Mouse (Mus musculus) kidney, adult 18-20 months (tissue): Measurements from ENCODE around the gene E030018B13Rik.

Experiments used
- DNase-seq: peaks from one replicate; pipeline ENCODE4 v3.0.0; 2021

The E030018B13Rik gene

DNA sequence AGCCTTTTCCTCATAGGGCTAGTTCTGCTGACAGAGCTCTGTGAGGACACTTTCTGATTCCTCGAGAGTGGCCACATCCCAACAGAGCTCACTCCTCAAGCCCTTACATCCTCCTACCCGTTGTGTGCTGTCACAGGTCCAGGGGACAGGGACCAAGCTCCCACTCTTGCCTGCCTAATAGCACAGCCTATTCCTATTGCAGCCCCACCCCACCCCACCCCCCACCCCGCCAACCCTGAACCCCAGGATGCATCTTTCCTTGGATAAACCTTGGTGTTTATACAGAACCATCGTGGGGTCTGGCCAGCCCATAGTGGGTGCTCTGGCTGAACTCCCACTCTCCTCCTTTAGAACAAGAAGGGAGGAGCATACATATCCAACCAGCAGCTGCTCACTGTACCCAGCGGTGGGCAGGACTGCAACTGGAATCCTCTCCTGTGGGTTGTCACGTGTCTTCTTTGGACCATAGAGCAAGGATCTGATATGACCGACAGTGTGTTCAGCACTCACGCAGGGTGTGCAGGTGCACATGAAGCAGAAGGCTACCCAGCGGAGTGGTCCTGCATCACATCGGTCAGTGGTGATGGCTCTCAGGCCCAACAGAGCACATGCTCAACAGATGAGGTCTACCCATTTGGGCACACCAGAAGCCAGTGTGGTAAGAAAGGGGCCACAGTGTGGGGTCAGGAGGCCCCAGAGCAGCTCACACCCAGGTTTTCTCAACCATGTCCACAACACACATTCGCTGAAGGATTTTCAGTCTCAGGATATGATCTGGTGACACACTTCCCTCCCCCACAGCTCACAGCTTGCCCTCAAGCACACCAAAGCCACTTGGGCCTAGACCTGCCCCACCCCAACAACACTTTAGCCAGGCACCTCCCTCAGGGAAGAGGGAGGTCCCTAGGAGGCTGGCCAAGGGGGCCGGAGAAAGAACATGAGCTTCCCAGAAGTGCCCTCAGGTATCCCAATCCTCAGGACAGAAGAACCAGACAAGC is 2.4 kb downstream of the E030018B13Rik start:
- DNase-seq, result no peak

DNA sequence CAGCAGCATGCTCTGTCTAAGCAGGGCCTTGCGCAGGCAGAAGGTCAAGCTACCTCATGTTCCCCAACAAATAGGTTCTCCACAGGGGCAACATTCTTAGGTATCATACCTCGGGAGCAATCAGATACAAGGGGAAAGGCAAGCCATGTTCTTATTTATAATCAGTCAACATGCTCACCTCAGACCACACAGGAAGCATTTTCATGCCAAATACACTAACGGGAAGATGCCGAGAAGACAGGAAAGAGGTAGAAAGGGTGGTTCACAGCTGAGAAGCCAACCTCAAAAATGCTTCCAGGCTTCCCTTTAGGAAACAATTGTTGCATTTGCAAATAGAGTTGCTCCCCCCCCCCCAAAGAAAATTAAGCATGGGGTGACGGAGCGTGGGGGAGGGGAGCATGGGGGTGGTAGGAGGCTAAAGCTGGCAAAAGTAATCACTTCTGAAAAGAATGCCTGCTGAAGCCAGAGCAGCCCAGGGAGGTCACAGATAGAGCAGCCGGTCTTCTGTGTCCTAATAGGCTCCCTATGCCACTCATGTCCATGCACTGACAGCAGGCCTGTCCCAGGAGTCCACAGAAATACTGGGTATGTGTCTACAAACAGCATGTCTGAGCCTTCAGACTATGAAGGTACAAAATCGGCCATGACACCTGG is 5.4 kb downstream of the E030018B13Rik start:
- peak; percentile 39 for DNase-seq

DNA sequence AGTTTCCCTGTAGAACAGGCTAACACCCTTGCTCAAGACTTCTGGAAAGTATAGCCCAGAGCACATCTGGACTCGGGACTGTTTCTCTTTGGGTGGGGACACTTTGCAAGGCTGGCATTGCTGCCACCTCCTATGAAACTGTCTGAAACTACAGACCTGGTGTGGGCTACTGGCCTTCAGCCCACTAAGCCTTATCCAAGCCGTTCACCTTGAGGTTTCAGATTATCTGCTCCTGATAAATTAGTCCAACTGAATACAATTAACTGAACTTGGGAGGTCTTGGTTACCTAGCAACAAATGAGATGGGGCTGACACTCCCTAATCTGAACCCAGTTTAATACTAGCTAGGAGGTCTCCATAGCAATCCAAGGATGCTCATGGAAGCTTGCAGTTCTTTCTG is 5.9 kb downstream of the E030018B13Rik start:
- no peak for DNase-seq

DNA sequence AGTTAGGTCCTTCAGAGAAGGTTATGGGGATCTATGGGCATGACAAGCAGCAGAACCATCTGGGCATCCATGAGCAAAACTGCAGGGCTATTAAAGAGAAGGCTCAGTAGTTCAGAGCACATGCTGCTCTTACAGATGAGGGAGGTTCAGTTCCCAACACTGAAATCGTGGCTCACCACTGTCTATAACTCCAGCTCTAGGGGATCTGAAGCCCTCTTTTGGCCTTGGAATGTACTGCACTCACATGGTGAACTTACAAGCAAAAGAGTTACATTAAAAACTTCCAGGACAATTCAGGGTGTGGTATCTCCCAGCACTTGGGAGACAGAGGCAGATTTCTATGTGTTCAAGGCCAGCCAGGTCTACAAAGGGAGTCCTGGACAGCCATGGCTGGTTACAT is 6.3 kb downstream of the E030018B13Rik start:
- DNase-seq, result peak; percentile 10

DNA sequence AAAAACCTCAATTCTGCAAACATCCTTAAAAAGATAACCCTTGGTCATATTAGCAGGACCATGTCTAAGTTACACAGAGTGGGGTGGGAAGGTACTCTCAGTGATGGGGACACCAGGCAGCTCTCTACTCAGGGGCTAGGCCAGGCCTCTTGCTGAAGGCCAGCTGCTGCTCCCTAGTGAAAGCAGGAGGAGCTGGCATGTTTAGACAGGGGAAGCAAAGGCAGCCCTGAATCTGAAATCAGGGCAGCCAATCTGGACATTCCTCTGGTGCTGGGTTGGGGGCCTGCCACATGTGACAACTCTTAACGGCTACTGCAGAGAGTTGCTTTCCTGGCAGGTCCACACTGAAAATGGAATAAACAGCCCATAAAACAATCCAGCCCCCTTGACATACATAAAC is 7.5 kb downstream of the E030018B13Rik start:
- DNase-seq, result no peak

DNA sequence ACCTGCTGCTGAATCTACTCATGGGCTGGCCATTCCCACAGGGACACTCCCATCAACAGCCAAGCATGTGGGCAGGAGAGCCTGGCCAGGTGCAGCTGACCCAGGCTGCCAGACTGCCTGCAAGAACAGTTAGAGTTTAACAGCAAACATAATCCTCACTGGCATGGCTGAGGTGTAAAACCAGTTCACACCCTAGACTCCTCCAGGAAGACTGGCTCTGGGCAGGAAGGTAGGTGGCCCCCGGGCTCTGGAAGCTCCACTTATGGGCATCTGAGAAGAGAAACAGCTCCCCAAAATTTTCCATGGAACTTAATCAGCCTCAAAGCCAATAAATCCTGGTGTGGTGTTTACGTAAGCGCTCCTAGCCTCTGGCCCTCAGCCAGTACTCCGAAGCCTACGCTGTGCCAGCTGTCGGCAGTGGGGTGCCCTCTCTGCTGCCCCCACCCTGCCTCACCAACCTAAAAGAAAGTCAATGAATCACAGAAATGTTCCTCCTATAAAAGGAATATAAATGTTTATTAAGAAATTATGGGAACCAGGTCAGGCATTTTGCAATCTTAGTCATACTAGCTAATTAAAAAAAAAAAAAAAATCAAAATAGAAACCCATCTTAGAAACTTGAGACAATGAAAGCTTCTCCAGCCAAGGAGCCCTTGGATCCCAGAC is 8.2 kb downstream of the E030018B13Rik start:
- peak; percentile 93 for DNase-seq

DNA sequence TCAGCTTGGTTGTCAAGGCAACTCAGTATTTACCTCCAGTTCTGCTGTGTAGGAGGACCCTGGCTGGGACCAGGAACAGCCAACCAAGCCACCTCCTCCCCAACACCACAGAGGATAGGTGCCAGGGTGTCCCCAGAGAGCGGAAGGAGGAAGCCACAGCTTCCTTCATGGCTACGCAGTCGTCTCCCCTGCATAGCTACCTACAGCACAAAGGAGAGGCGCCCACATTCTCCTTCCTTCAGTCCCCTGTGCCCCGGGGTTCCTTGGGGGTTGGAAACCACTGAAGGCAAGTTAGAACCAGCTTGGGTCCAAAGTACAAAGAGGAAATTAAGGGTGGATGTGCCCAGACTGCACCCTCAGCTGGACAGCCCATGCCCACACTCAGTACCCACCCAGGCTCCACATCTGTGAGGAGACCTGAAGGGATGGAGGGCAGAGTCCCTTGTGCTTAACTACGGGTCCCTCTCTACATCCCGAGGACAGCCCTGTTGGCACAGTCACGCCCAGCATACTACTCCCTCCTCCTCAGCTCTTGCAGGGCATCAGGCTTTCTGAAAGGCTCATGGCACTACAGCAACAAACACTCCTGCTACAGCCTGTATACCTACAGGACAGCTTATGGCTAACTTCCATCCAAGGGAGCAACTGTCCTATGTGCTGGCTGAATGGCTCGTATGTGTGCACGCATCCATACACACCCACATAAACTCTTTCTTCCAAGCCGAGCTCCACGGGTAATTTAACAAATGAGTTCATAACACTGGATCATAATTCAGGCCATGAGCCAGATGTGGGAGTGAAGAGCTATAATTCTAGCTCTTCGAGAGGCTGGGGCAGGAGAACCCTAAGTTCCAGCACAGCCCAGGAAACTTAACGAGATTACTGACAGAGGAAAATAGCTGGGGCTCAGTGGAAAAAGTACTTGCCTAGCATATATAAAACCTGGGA is 9.0 kb downstream of the E030018B13Rik start:
- peak; percentile 78 for DNase-seq

DNA sequence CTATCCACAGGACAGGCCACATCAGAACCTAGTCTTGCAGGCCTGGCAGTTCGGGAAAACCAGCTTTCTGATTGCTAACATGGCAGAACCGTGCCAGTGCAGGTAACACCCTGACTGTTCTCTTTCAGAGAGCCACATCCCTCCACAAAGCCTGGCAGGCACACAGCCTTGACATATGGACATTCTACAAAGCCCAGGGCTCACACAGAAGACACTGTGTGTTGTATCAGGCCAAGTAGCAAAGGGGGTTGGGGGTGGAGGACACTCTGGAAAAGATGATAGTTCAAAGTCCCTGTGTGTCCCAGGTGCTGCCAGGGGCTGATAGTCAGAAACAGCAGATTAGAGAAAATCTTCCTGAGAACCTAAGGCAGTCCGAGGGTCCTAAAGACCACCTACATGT is 9.8 kb downstream of the E030018B13Rik start:
- DNase-seq, result peak; percentile 18

DNA sequence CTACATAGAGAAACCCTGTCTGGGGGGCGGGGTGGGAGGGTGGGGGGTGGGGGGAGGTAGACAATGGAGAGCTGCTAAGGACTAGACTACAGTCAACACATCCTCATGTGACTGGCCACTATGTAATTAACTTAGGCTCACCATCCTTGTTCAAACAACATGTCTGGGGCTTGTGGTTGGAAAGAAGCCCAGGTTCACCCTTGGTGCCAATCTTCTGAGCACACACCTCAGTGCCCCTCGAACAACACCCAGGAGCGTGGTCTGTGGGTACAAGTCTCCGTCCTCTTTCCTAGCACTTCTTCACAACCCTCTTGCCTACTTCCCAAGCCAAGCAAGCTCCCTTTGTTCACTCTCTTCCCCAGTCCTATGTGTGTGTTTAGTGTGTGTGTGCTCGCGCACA is 10.5 kb downstream of the E030018B13Rik start:
- peak; percentile 3 for DNase-seq

DNA sequence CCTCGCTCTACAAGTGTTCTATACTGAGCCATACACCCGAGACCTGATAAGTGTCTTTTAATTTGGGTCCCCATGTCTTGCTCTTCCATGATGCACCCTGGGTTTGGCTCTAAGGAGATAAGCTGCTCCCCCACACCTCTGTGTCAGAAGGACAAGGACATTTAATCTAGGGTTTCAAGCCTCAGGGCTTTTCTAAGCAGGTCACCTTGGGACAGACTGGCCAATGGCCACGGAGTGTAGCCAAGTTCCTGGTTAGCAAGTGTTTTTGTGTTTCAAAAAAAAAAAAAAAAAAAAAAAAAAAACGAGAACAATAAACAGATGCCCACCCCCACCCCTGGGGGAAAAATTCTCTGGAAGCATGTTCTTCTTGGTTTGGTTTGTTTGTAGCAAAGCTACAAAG is 12.4 kb downstream of the E030018B13Rik start:
- peak; percentile 79 for DNase-seq

DNA sequence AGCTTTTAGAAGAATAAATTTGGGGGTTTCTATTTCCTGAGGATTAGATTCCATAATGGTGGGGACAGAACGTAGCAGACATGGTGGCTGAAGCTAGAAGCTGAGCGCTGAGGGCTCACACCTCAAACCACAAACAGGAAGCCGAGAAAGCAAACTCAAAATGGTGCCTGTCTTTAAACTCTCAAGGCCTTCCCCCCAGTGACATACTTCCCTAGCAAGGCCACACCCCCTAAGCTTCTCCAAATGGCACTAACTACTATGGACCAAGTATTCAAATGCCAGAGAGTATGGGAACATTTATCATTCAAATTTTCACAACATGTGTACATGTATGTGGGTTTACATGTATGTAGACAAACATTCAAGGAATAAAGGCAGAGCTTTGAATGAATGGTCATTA is 13.5 kb downstream of the E030018B13Rik start:
- DNase-seq, result no peak

DNA sequence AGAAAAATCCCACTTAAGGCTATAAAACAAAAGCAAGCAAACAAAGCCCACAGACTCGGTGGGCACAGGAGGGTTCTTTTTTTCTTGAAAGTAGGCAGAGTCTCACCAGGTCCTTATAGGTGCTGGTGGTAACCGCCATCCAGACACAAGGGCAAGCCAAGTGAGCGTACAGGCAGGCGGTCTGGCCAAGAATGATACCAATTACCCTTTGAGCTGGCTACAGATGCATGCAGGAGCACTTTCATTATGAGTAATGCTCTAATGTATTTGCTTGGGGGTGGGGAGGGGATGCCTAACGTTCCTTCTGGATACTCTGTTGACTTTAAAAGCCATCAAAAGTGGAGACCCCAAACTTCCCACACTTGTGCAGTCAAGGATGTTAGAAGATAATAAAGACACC is 14.1 kb downstream of the E030018B13Rik start:
- peak; percentile 34 for DNase-seq

DNA sequence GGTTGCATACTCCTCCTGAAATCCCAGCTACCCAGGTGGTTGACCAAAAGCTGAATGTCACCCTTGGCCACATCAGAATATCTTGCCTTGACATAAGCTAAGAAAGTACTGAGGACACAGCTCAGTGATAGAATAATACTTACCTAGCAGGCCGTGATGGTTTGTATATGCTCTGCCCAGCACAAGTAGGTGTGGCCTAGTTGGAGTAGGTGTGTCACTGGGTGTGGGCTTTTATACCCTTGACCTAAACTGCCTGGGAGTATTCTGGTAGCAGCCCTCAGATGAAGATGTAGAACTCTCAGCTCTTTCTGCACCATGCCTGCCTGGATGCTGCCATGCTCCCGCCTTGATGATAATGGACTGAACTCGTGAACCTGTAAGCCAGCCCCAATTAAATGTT is 15.8 kb downstream of the E030018B13Rik start:
- DNase-seq, result no peak

DNA sequence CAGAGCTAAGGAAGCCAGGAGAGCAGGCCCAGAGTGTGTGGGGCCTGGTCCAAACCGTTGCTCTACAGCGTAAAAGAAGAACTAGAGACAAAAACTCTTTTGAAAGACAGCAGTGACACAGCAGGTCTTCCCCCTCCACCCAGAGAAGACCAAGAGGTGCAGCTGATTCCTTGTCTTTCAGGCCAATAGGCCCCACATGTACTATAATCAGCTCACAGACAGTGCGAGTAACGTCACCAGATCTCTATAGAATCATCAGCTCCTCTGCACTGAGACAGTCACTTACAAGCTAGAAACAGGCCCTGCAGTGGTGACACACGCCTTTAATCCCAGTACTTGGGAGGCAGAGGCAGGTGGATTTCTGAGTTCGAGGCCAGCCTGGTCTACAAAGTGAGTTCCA is 17.2 kb downstream of the E030018B13Rik start:
- no peak for DNase-seq

DNA sequence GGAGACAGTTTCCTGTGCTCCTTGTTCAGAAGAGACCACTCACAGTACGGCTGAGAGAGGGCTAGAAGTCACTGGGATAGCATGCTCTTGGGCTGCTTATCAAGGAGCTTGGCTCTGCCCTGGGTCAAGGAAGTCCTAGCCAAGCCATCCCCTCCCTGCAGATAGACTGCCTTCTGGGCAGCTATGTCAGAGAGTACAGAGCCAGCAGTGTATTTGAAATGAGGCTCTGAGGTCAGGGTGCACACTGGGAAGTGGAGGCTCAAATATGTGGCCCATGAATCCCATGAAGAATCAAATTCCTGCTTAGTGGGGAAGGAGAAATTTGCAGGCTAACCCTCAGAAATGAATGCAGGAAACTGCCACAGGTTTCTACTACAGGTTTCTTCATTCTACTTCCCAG is 17.9 kb downstream of the E030018B13Rik start:
- no peak for DNase-seq

DNA sequence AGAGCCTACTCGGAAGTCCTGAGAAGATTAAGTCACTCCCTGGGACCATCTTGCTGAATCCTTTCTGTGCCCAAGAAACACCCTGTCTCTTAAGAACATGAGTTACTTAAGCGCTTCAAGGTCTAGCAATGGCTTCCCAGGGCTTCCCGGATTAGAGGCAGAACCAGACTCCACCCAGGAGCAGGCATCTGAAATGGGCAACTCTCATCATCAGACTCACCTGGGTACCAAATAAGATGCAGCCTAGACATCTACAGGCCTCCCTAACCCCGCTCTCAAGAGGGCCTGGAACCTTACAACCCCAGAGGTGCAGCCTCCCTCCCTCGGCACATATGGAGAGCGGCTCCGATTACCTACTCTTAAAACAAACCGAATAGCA is 19.1 kb downstream of the E030018B13Rik start:
- DNase-seq, result no peak

DNA sequence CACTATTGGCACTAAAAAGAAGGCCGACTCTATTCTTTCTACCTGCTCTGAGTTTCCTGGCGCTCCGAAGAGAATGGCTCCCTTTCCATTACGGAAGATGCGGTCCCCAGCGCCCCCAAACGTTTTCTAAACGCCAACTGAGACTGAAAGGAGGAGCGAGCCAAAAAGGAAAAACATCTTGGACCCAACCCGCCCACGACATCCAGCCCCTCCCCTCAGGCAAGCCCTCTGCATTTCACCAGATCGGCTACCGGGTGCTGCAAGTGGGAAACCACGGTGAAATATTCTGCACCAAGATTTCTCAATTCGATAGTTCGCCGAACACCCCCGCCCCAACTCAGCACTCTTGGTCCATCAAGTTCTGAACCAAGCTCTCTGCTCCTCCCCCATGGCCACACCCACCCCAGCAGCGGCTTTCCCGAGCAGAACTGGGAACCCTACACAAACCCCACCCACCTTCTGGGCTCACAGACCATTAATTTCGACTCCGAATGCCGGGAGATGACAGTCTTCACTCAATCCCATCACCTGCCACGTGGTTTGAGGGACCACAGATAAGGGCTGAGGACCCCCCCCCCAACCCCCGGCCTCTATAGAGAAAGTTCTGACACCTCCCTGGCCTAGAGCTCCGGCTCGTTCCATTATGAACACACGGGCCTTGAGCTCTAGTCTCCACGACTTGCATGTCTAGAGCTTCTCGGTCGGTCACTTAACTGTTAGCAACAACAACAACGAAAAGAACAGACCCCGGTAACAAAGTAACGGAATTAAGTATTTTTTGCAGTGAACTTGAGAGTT is 19.7 kb downstream of the E030018B13Rik start:
- peak; percentile 90 for DNase-seq

DNA sequence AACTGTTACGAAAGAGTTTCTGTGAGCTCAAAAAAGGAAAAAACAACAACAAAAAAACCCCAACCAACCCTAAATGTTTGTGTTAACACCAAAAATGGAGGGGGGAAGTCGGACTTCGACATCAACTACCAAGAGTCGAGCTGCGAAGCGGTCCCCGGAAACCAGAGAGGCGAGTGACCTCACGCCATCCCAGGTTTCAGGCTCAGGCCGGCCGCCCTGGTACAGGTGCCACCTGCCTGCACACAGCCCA is 20.3 kb downstream of the E030018B13Rik start:
- no peak for DNase-seq

DNA sequence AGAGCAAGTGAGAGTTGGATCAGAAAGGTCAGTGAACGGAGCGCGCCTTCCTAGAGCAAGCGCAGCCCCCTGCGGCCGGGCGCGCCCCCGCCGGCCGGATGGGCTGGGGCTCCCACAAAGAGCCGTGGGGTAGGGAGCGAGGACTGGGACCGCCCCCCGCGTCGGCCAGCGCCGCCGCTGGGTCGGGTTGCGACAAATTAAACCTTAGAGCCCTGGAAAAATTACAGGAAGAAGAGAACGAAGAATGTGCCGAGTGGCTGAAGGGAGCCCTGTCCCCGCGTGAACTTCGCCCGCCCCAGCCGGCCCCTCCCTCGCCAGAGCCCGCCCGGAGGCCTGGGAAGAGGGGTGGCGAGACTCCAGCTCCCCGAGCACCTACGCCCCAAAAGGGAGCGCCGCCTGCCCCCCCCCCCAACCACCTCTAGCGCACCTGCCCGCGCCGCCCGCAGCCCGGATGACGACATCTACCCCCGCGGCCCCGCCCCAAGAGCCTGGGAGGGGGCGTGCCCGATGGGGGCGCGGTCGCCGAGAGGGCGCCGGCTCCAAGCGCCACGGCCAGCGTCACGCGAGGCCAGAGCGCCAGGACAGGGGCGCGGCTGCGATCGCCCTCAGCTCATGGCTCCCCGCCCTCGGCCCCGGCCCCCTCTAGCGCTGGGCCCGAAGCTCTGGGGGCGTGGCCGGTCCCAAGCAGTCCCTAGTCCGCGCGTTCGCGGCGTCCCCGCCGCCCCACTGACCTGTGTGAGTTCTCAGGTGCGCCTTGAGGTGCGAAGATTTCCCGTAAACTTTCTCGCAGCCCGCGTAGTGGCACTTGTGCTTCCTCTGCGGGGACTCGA is 20.8 kb downstream of the E030018B13Rik start:
- DNase-seq, result peak; percentile 93

DNA sequence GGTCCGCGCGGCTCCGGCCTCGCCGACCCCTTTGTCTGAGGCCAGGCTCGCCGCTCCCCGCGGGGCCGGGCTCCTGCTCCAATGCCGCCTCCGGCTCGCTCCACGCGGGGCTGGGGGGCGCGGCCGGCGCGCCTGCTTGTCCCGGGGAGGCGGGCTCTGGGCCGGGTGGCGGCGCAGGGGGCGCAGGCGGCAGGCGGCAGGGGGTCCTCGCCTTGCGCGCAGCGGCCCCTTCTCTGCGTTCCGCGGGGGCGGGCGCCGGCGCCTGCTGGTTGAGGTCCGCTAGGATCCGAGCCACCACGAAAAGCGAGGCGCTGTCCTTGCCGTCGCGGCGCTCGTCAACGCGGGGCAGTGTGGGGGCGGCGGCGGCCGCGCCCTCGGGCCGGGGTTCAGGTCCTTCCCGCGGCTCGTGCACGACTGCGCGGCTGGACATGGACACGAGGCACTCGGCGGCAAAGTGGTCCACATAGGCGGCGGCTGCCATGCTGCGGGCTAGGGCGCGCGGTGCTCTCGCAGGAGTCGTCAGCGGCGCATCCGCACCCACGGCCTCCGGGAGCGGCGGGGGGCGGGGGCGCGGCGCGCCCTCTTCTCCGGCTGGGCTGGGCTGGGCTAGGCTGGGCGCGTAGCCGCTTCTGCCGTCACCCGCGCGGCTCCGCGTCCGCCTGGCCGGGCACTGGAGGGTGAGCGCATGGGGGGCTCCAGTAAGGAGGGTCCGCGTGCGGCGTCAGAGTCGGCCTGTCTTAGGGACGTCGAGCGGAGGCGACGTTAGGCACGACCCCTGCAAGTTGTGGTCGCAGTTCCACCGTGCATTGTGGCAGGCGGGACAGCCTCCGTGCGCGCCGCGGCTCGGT is 21.6 kb downstream of the E030018B13Rik start:
- no peak for DNase-seq
